Mouse (Mus musculus) testis, adult 2 months (tissue): ENCODE measurements around the gene Anapc4.

Source experiments
- CTCF ChIP-seq: fragments of 200-500 bp; IDR thresholded peaks from 2 replicates; pipeline ENCODE4 v1.5.1; 2012; ENCODE audit warnings: low read depth, mild to moderate bottlenecking, inconsistent platforms, low read length, moderate library complexity; ENCODE audit not compliant: control insufficient read depth, insufficient read depth, insufficient replicate concordance
- POLR2A ChIP-seq: fragments of 200-500 bp; IDR thresholded peaks from 2 replicates; pipeline ENCODE4 v1.6.1; 2012; ENCODE audit warnings: low read depth, mild to moderate bottlenecking, inconsistent platforms, low read length, moderate library complexity; ENCODE audit not compliant: control insufficient read depth

DNA sequence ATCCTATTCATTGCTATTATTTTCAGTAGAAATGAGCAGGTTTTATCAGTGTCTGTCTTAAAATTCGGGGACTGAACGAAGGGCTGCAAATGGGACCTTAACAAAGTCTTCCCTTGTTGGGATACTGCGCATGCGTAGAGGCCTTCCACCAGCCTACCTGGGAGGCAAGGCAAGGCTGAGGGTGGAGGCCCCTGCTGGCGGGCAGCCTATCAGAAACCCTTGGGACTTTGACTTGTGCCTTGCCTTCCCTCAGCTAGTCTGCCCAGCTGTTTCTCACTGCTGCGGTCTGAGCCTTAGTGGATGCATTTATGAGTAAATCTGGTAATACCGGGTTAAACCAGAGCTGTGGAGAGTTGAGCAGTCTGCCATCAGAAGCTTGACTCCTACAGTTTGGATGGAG, 20.5 kb upstream of the Anapc4 start:
- TF ChIP-seq CTCF (no peak), POLR2A (no peak)
